Mouse (Mus musculus): ENCODE results near the gene Lrrk1. TPM values are rescaled to one million over a fixed set of nuclear protein-coding genes. Genes with fewer than 3 reads are reported as not detected.

Gene Lrrk1
- polyA plus RNA-seq, 1 experiment from 2014 or later = 19.5 TPM

DNA sequence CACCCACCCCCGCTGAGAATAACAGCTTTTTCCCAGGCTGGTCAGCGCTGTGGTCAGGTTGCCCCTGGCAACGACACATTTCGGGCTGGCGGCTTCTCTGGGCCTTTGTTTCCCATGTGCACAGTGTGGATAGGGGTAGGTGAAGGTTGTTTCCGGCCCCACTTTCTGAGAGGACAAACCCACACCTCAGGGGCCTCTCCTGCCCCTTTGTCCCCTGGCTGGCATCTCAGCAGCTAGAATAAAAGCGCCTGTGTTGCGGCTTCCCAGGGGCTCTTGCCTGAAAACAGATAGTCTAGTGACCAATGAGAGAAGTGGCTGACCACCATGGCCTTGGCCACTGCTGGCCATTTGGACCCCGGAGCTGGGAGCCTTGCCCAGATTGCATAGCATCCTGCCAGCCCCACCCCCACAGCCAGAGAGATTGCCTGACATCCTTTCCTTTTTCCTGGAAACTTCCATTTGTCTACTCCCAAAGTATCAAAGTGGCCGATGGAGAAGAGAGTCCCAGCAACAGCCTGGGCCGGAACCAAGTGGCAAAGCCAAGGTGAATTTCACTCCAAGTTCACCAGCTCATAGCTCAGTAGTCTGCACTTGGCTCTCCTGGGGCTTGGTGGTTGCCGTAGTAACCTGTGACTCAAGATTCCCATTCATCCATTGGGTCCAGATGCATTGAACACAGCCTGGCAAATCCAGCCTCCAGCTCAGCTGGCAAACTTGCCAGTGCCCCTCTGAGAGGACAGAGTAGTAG, 140.7 kb downstream of the Lrrk1 start:
- H3K36me3 ChIP-seq = no peaks in the 10 kb centered on the region
- no peak overlapping the region for H3K4me2 ChIP-seq
- no peak for ATAC-seq (ENCODE audit: insufficient read depth, low FRiP score, low read depth)
- no peaks in the 10 kb centered on the region for H3K9me3 ChIP-seq
- no peak overlapping the region for H3K27ac ChIP-seq
- WGBS = 68% methylated on average over 12 of the region's 12 CpGs
- H3K9ac ChIP-seq = no peak overlapping the region
- H3K4me3 ChIP-seq (replicated peaks) = no peak overlapping the region
- 0 out of 2 replicates have a peak, but pooled peaks cover 4% of the 10 kb centered on the region for H3K4me1 ChIP-seq
- H3K27me3 ChIP-seq (replicated peaks) = no peaks in the 10 kb centered on the region

DNA sequence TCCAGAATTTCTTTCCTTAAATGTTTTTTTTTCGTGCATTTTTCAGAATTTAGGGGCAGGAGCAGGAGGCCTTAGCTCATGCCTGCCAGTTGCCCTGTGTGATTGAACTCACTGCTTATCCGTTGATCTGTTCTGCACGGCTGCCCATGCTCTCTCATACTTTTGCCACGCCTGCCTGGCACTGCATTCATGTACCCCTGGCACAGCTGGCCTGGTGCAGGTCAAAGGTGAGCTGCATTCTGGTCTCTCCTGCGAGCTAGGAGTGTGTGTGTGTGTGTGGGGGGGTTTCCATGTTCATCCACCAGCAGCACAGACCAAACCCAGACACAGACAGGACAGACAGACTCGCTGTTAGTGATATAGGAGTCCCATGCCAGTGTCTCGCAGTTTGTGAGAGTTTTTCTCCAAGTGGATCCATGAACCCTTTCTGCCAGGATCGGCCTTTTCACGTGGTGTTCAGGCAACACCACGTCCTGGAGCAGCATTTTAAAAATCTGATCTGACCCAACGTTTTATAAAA, 141.4 kb downstream of the Lrrk1 start:
- Histone ChIP-seq H3K27ac (no peak overlapping the region), H3K4me1 (0 out of 2 replicates have a peak, but pooled peaks cover 4% of the 10 kb centered on the region), H3K36me3 (no peaks in the 10 kb centered on the region), H3K4me3 (replicated peaks) (no peak overlapping the region), H3K9me3 (no peaks in the 10 kb centered on the region), H3K27me3 (replicated peaks) (no peaks in the 10 kb centered on the region), H3K9ac (no peak overlapping the region), H3K4me2 (no peak overlapping the region)
- WGBS = 70% methylated on average over 11 of the region's 11 CpGs
- ATAC-seq (ENCODE audit: insufficient read depth, low FRiP score, low read depth) = no peak

DNA sequence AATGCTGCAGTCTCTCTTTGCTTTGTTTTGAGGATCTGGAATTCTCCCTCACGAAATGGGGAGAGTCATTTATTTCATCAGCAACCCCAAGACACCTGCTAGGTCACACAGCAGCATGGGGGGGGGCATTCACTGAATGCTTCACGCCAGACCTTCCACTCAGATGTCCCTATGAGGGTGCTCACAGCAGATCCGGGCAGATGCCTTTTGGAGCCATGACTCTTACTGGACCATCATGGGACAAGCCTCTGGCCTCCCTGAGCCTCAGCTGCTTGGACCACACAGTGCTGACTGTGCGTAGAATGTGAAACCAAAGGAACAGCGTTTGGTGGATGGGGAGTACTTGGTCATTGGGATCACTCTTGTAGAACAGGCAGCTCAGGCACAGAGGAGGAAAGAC, 142.5 kb downstream of the Lrrk1 start:
- 0 out of 2 replicates have a peak, but pooled peaks cover 4% of the 10 kb centered on the region for H3K4me1 ChIP-seq
- no peak overlapping the region for H3K9ac ChIP-seq
- H3K4me2 ChIP-seq = no peak overlapping the region
- H3K27ac ChIP-seq = no peak overlapping the region
- no peaks in the 10 kb centered on the region for H3K36me3 ChIP-seq
- no peak for ATAC-seq (ENCODE audit: insufficient read depth, low FRiP score, low read depth)
- no peak overlapping the region for H3K4me3 ChIP-seq (replicated peaks)
- H3K27me3 ChIP-seq (replicated peaks) = no peaks in the 10 kb centered on the region
- H3K9me3 ChIP-seq = no peaks in the 10 kb centered on the region
- WGBS = 84% methylated on average over 5 of the region's 5 CpGs

DNA sequence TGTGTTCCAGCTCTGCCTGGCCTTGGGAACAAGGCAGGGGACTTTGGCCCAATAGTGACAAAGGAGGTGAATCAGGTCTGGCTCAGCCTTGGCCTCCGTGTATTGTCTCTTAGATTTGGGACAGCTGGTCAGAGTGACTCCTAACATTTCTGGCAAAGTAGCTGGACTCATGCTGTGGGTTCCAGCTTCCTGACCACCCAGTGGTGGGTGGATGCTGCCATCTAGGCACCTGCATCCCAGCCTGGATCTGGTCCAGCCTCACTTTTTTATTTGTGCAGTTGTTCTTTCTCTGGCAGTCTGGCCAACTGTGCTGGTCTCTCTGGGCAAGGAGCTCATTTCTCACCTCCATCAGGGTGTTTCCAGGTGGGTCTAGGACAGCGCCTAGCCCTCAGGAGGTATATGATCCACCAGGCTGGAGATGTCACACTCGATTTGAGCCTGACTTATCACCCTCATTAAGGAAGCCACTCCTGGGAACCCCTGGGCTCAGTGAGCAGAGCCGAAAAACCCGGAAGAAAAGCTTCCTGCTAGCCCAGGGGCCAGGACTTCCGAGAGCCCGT, 144.3 kb downstream of the Lrrk1 start:
- H3K36me3 ChIP-seq = no peaks in the 10 kb centered on the region
- no peak overlapping the region for H3K9ac ChIP-seq
- whole genome bisulfite sequencing = 60% methylated on average over 7 of the region's 7 CpGs
- no peaks in the 10 kb centered on the region for H3K9me3 ChIP-seq
- H3K27me3 ChIP-seq (replicated peaks) = no peaks in the 10 kb centered on the region
- no peak overlapping the region for H3K4me3 ChIP-seq (replicated peaks)
- no peak for ATAC-seq (ENCODE audit: insufficient read depth, low FRiP score, low read depth)
- H3K4me1 ChIP-seq = 0 out of 2 replicates have a peak, but pooled peaks cover 4% of the 10 kb centered on the region
- no peak overlapping the region for H3K4me2 ChIP-seq
- no peak overlapping the region for H3K27ac ChIP-seq

DNA sequence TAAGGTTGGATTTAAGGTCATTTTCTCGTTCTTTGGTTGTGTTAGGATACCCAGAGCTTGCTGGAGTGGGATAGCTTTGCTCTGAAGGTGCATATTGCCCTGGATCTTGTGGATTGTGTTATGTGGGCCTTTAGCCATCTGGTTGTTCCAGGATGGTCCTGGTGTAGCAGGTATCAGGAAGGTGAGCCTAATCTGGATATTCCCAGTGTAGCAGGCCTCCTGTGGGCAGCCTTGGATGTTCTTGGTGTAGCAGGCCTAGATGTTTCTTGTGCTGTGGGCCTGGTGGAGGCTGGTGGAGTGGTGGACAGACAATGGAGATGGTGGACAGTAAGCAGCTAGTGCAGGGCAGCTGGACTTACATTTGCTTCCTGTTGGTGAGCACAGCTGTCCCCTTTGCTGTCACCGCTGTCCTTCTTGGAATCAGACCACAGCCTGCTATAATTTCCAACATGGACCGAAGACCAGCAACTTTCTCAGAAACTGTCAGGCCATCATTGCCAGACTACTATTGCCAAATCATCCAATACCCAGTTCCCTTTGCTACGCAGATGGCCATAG, 146.2 kb downstream of the Lrrk1 start:
- ATAC-seq (ENCODE audit: insufficient read depth, low FRiP score, low read depth) = no peak
- no peak overlapping the region for H3K9ac ChIP-seq
- no peaks in the 10 kb centered on the region for H3K36me3 ChIP-seq
- H3K9me3 ChIP-seq = no peaks in the 10 kb centered on the region
- H3K27me3 ChIP-seq (replicated peaks) = no peaks in the 10 kb centered on the region
- 86% methylated on average over 4 of the region's 4 CpGs for WGBS
- H3K4me2 ChIP-seq = no peak overlapping the region
- no peaks in the 10 kb centered on the region for H3K4me1 ChIP-seq
- no peak overlapping the region for H3K4me3 ChIP-seq (replicated peaks)
- no peak overlapping the region for H3K27ac ChIP-seq

DNA sequence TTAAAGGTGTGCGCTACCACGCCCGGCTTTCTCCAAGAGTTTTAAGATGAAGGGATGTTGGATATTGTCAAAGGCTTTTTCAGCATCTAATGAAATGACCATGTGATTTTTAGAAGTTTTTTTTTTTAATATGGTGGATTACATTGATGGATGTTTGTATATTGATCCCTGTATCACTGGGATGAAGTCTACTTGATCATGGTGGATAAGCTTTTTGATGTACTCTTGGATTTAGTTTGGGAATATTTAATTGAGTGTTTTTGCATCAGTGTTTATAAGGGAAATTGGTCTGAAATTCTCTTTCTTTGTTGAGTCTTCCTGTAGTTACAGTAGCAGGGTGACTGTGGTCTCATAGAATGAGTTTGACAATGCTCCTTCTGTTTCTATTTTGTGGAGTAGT, 150.0 kb downstream of the Lrrk1 start:
- ATAC-seq (ENCODE audit: insufficient read depth, low FRiP score, low read depth) = no peak
- H3K27me3 ChIP-seq (replicated peaks) = no peaks in the 10 kb centered on the region
- H3K4me3 ChIP-seq (replicated peaks) = no peak overlapping the region
- no peaks in the 10 kb centered on the region for H3K4me1 ChIP-seq
- H3K27ac ChIP-seq = no peak overlapping the region
- no peaks in the 10 kb centered on the region for H3K36me3 ChIP-seq
- no peaks in the 10 kb centered on the region for H3K9me3 ChIP-seq
- H3K9ac ChIP-seq = no peak overlapping the region
- WGBS = 94% methylated on average over 3 of the region's 3 CpGs
- H3K4me2 ChIP-seq = no peak overlapping the region

DNA sequence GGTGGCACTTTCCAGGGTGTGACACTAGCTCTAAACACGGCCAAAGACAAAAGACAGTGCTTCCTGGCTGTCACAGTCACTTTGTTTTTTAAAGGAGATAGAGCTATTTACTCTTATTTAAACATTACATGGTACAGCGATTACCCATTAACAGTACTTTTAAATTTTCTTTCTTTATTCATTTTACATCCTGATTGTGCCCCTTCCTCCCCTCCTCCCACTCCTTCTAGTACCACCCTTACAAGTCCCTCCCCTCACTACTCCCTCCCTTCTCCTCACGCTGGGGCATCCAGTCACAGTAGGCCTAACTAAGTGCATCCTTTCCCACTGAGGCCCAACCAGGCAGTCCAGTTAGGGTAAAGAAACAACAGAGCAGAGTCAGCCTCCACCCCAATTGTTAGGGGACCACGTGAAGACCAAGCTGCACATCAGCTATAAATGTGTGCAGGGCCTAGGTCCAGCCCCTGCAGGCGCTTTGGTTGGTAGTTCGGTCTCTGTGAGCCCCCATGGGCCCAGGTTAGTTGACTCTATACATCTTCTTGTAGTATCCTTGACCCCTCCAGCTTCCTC, 154.1 kb downstream of the Lrrk1 start:
- H3K27ac ChIP-seq = no peak overlapping the region
- H3K36me3 ChIP-seq = no peaks in the 10 kb centered on the region
- H3K4me2 ChIP-seq = no peak overlapping the region
- peaks cover 15% of the 10 kb centered on the region for H3K4me1 ChIP-seq
- no peak for ATAC-seq (ENCODE audit: insufficient read depth, low FRiP score, low read depth)
- no peak overlapping the region for H3K9ac ChIP-seq
- H3K4me3 ChIP-seq (replicated peaks) = no peak overlapping the region
- WGBS = 73% methylated on average over 6 of the region's 6 CpGs
- no peaks in the 10 kb centered on the region for H3K9me3 ChIP-seq
- H3K27me3 ChIP-seq (replicated peaks) = no peaks in the 10 kb centered on the region

DNA sequence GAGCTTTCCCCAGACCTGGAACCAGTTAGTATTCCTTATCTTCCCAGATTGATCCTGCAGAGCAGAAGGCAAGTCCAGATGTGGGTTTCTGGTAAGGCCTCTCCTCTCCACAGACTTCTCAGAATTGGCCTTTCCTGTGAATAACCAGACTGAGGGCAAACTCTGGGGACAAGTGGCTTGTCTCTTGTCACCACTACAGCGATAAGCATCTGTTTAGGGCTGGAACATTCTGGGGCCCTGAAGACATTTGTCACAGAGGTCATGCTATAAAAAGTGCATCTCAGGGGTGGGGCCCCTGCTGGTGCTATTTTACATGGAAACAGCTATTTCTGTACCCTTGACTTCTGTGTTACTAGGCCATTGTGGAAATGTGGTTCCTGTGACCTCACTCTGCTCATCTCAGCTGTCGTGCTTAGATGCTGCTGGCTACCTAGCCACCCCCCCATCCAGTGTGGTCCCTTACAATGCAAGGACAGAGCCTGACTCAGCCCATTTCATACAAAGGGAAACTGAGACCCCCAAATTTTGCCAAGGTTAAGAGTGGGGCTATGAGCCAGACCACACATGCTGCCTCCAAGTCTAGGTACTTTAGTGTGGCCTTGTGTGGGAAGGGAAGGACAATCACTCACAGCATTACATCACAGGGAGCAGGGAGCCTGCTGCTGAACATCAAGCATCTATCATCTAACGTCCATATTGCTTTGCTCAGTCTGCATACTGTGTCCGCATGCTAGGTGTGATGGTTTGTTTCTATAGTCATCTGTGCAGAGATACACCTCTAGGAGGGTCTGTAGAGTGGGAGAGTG, 154.8 kb downstream of the Lrrk1 start:
- no peak overlapping the region for H3K4me2 ChIP-seq
- no peaks in the 10 kb centered on the region for H3K9me3 ChIP-seq
- H3K9ac ChIP-seq = no peak overlapping the region
- no peak overlapping the region for H3K27ac ChIP-seq
- 60% methylated on average over 4 of the region's 4 CpGs for WGBS
- H3K36me3 ChIP-seq = no peaks in the 10 kb centered on the region
- peaks cover 19% of the 10 kb centered on the region for H3K4me1 ChIP-seq
- no peak overlapping the region for H3K4me3 ChIP-seq (replicated peaks)
- peak; percentile 33; the same call in 1 of the 2 replicates for ATAC-seq (ENCODE audit: insufficient read depth, low FRiP score, low read depth)
- no peaks in the 10 kb centered on the region for H3K27me3 ChIP-seq (replicated peaks)

DNA sequence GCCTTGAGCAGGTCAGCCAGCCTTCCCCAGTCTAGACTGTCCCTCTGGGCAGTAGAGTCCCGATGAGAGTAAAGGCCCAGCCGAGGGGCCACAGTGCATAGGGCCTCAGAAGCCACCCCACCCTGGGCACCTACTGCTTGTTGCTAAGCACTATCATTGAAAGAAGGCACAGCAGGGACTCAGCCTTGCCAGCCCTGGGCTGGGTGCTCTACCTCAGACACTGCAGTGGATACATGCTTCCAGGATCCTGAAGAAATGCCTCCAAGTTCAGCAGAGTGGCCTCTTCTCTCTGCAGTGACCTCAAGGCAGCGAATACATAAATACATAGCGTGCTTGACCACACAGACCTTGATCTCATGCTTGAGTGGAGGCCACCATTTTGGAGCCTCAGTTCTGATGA, 156.3 kb downstream of the Lrrk1 start:
- Histone ChIP-seq H3K9me3 (no peaks in the 10 kb centered on the region), H3K9ac (no peak overlapping the region), H3K36me3 (no peaks in the 10 kb centered on the region), H3K27me3 (replicated peaks) (no peaks in the 10 kb centered on the region), H3K4me3 (replicated peaks) (no peak overlapping the region), H3K4me1 (peaks cover 27% of the 10 kb centered on the region), H3K27ac (no peak overlapping the region), H3K4me2 (no peak overlapping the region)
- WGBS = 90% methylated on average over 4 of the region's 4 CpGs
- ATAC-seq (ENCODE audit: insufficient read depth, low FRiP score, low read depth) = no peak

DNA sequence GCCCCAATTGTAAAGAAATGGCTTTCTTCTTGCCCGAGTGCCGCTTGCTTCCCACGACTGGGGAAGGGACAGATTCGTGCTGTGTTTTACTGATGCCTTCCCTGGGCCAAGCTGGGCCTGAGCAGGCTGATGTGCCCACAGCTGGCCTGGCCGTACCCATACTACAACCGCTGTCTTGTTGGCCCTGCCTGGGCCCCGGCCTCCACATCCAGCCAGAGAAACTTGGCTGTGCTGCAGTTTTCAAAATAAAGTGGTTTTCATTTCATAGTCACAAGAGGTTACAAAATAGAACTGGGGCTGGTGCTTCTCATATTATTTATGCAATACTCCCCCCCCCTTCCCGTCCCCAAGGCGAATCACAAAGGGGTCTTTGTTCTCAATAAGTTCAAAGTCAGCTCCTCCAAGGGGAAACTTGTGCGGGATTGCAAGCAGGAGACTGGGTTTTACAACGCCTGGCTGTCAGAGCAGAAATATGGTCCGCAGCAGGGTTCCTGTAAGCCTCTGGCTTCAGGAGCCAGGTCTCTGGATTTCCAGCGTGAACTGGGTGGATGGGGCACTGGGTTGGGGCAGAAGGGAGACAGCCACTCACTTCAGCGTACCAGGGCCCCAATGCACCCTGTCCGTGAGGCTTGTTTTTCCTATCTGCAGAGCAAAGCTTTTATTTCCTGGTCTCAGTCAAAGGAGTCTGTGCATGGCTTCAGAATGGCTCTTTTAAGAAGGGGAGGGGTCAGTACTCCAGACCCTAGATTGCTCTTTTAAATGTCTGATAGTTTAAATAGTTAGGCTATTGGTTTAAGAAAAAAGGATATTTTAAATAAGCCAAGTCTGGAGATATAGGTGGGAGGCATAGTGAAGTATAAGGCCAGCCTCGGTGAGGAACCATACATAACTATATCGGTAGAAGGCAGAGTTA, 157.3 kb downstream of the Lrrk1 start:
- H3K4me3 ChIP-seq (replicated peaks) = no peak overlapping the region
- H3K4me2 ChIP-seq = no peak overlapping the region
- H3K9ac ChIP-seq = no peak overlapping the region
- H3K36me3 ChIP-seq = no peaks in the 10 kb centered on the region
- no peaks in the 10 kb centered on the region for H3K9me3 ChIP-seq
- WGBS = 44% methylated on average over 17 of the region's 17 CpGs
- peak overlapping the region; percentile 68 for H3K27ac ChIP-seq
- no peaks in the 10 kb centered on the region for H3K27me3 ChIP-seq (replicated peaks)
- peaks cover 27% of the 10 kb centered on the region for H3K4me1 ChIP-seq
- ATAC-seq (ENCODE audit: insufficient read depth, low FRiP score, low read depth) = no peak

DNA sequence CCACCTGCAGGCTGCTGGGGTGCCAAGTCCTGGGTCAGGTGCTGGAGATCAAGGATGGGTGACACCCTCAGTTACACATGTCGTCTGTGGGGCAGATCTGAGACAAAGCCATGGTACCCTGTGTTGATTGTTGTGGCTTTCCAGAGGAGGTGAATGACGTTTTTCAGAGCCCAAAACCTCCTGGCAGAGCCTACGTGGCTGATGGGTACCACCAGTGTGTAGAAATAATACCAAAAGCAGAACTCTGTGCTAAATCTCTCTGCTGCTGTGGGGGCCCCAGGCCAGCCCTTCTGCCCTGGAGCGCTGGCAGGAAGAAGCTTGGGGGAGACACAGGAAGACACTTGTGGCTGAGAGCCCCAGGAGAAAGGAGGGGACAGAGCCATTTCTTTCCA, 157.9 kb downstream of the Lrrk1 start:
- H3K4me3 ChIP-seq (replicated peaks) = no peak overlapping the region
- 69% methylated on average over 4 of the region's 4 CpGs for WGBS
- H3K27ac ChIP-seq = peak overlapping the region; percentile 68
- H3K36me3 ChIP-seq = no peaks in the 10 kb centered on the region
- H3K27me3 ChIP-seq (replicated peaks) = no peaks in the 10 kb centered on the region
- H3K4me2 ChIP-seq = no peak overlapping the region
- no peak overlapping the region for H3K9ac ChIP-seq
- no peaks in the 10 kb centered on the region for H3K9me3 ChIP-seq
- no peak for ATAC-seq (ENCODE audit: insufficient read depth, low FRiP score, low read depth)
- H3K4me1 ChIP-seq = peaks cover 27% of the 10 kb centered on the region

Measured in stomach, embryonic 15.5 days (tissue).